Mouse (Mus musculus) embryonic facial prominence, embryonic 15.5 days (tissue): ENCODE measurements around the gene Napa. TPM values are rescaled to one million over a fixed set of nuclear protein-coding genes. Genes with fewer than 3 reads are reported as not detected.
A peak's percentile ranks its signal among the peaks of the same experiment; 100 is the strongest.

Experiments used
- ATAC-seq: fragments of 200-750 bp; cut with Nextera tagmentation; 2 replicates; pipeline ENCODE4 v1.8.0; 2017; ENCODE audit warnings: low read depth, moderate TSS enrichment; ENCODE audit not compliant: insufficient number of reproducible peaks, low FRiP score, low TSS enrichment
- H3K27ac ChIP-seq: fragments of 300-500 bp; sonication (generic); replicated peaks from 2 replicates; pipeline ENCODE4 v1.5.1; 2015; ENCODE audit warnings: mild to moderate bottlenecking, inconsistent platforms
- H3K27me3 ChIP-seq: fragments of 300-500 bp; sonication (generic); 2 replicates; pipeline ENCODE4 v1.6.1; 2015; ENCODE audit warnings: inconsistent platforms
- H3K36me3 ChIP-seq: fragments of 300-500 bp; sonication (generic); 2 replicates; pipeline ENCODE4 v1.6.1; 2015; ENCODE audit warnings: mild to moderate bottlenecking, inconsistent platforms
- H3K4me1 ChIP-seq: fragments of 300-500 bp; sonication (generic); 2 replicates; pipeline ENCODE4 v1.6.1; 2015; ENCODE audit warnings: inconsistent platforms
- H3K4me2 ChIP-seq: fragments of 300-500 bp; sonication (generic); replicated peaks from 2 replicates; pipeline ENCODE4 v1.6.1; 2015; ENCODE audit warnings: mild to moderate bottlenecking, inconsistent platforms
- H3K4me3 ChIP-seq: fragments of 300-500 bp; sonication (generic); replicated peaks from 2 replicates; pipeline ENCODE4 v1.5.1; 2015; ENCODE audit warnings: mild to moderate bottlenecking, inconsistent platforms
- H3K9ac ChIP-seq: fragments of 300-500 bp; sonication (generic); 2 replicates; pipeline ENCODE4 v1.6.1; 2015; ENCODE audit warnings: inconsistent platforms
- H3K9me3 ChIP-seq: fragments of 300-500 bp; sonication (generic); replicated peaks from 2 replicates; pipeline ENCODE4 v1.6.1; 2016; ENCODE audit warnings: inconsistent platforms
- WGBS: fragments of 180-500 bp; shearing (Covaris S2); methylation state at CpG from one replicate; pipeline ENCODE4 v1.1.7; 2015; 5-methylcytosine and 5-hydroxymethylcytosine counted together
- polyA plus RNA-seq: library from polyadenylated mRNA; unstranded; fragments of >200 nt; fragmentation: Nextera tagmentation; extraction: Ambion mirVana; gene quantifications from 2 replicates; pipeline ENCODE4 v1.2.1, GENCODE M21; 2015

The Napa gene
- polyA plus RNA-seq, 1 experiment from 2014 or later: 245 TPM

DNA sequence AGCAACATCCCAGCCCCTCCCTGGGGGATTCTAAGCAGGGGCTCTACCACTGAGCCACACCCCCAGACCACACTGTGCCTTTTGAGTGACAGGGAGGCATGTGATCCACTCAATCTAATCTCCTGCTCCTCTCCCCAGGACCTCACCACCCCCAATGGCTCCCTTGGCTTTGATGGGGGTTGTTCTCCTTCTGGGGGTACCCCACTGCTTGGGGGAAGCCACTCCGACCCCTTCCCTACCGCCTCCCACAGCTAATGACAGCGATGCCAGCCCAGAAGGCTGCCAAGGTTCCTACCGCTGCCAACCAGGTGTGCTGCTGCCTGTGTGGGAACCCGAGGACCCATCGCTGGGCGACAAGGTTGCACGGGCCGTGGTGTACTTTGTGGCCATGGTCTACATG, 35.4 kb downstream of the Napa start:
- Histone ChIP-seq H3K27ac (no peak overlapping the region), H3K27me3 (no peaks in the 10 kb centered on the region), H3K4me3 (no peak overlapping the region), H3K4me1 (peaks cover 33% of the 10 kb centered on the region), H3K9ac (no peak overlapping the region), H3K9me3 (no peaks in the 10 kb centered on the region), H3K36me3 (no peaks in the 10 kb centered on the region), H3K4me2 (no peak overlapping the region)
- ATAC-seq: no peak
- WGBS: 93% methylated on average over 9 of the region's 9 CpGs

DNA sequence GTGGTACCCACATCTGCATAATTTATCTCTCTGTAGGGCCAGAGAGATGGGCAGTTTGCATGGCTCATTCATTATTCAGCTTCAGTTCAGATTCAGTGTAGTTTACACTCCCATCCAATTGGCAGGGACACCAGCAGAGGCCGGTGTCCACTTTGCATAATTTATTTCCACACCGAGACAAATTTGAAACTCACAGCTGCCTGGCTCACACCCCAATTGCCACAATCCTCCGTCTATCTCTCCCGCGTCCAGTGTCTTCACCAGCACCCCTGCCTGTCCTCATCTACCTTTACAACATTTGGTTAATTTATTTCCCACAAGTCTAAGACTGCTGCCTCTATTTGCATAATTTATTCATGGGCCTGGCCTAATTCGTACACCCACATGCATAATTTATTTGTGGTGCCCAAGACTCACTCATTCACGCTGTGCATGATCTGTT, 36.7 kb downstream of the Napa start:
- no peak overlapping the region for H3K9ac ChIP-seq
- WGBS: 64% methylated on average over 7 of the region's 7 CpGs
- no peak overlapping the region for H3K27ac ChIP-seq
- H3K36me3 ChIP-seq: no peaks in the 10 kb centered on the region
- H3K4me2 ChIP-seq: no peak overlapping the region
- no peaks in the 10 kb centered on the region for H3K27me3 ChIP-seq
- no peak for ATAC-seq
- H3K4me1 ChIP-seq: peaks cover 22% of the 10 kb centered on the region
- no peak overlapping the region for H3K4me3 ChIP-seq
- H3K9me3 ChIP-seq: no peaks in the 10 kb centered on the region

DNA sequence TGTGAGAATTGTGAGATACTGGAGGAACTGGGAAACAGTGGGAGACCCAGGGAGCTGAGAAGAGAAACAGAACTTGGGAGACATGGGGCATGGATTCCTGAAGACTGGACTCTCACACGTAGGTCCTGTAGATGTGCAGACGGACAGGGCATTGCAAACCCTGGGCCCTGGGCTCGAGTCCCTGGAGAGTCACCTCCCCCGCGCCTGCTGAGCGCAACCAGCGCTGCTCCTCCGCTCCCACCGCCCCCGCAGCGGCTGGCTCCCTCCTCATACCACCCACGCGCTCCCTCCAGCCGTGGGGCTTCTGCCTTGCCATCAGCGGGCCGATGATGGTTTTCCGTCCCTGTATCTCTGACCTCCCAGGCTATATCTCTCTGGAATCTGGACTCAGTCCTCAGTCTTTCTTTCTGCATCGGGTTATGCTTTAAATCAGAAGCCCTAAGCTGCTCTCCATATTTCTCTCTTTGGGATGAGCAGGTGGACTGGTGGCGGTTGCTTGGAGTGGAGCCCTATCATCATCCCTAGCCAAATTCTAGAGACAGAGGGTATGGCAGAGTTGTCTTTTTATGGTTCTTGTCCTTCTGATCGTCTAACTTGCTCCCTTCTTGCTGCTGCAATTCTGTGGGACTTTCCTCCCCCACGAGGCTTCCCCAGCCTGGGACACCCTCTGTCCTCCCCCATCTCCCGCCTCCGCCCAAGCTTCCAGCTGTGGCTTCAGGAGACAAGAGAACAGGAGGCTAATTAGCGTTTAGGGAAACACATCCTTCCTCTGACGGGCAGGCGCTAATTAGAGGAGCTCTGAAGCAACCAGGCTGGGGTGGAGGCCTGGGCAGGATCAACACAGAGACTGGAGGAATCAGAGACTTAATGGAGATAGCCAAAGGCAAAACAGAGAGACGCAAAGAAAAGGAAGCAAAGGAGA, 48.5 kb downstream of the Napa start:
- H3K27me3 ChIP-seq: no peaks in the 10 kb centered on the region

DNA sequence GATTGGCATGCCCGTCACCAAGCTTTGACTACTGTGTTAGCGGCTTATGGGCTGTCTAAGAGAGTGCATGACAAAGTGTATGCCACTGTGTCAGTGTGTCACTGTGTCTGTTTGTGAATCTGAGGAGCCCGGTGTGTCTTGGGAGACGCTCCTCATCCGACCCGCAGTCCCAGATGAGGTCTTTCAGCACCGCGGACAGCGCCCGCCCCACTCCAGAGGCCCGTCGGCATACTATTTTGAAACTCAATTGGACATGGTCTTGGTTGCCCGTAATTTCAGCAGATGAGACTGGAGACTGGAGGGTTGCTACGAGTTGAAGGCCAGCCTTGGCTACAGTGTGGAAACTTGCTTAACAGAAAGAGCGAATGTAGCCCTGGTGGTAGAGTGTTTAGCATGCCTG, 49.4 kb downstream of the Napa start:
- Histone ChIP-seq H3K9me3 (no peaks in the 10 kb centered on the region), H3K9ac (no peak overlapping the region), H3K27ac (no peak overlapping the region), H3K4me2 (no peak overlapping the region), H3K36me3 (no peaks in the 10 kb centered on the region), H3K27me3 (no peaks in the 10 kb centered on the region), H3K4me1 (0 out of 2 replicates have a peak, but pooled peaks cover 4% of the 10 kb centered on the region), H3K4me3 (no peak overlapping the region)
- 9% methylated on average over 15 of the region's 15 CpGs for WGBS
- no peak for ATAC-seq

More for the DNA sequence above, 48.5 kb downstream of the Napa start:
- H3K36me3 ChIP-seq: no peaks in the 10 kb centered on the region
- H3K4me1 ChIP-seq: 0 out of 2 replicates have a peak, but pooled peaks cover 4% of the 10 kb centered on the region
- H3K9ac ChIP-seq: no peak overlapping the region
- H3K27ac ChIP-seq: no peak overlapping the region
- H3K4me2 ChIP-seq: no peak overlapping the region
- ATAC-seq: no peak
- WGBS: 28% methylated on average over 27 of the region's 27 CpGs
- no peaks in the 10 kb centered on the region for H3K9me3 ChIP-seq
- no peak overlapping the region for H3K4me3 ChIP-seq

DNA sequence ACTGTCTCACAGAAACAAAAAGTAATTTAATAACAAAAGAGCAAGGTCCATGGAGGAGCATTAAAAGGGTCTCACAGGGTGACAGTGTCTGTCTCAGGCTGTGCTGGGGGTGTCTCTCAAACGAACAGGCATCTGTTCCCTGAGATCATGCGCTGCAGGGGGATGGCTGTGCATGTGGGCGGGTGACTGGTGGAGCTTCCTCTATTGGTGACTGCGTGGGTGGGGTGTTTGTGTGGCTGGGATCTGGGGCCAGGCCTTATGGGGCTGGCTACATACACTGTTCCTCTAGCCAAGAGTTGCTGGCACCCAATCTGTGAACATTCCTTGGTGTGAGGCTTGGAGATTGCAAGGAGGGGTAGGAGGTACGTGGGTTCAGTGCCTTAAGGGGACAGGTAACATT, 51.0 kb downstream of the Napa start:
- no peak overlapping the region for H3K27ac ChIP-seq
- H3K27me3 ChIP-seq: no peaks in the 10 kb centered on the region
- WGBS: 60% methylated on average over 5 of the region's 5 CpGs
- no peaks in the 10 kb centered on the region for H3K9me3 ChIP-seq
- ATAC-seq: no peak
- H3K9ac ChIP-seq: no peak overlapping the region
- H3K4me2 ChIP-seq: no peak overlapping the region
- no peaks in the 10 kb centered on the region for H3K36me3 ChIP-seq
- no peak overlapping the region for H3K4me3 ChIP-seq
- 0 out of 2 replicates have a peak, but pooled peaks cover 4% of the 10 kb centered on the region for H3K4me1 ChIP-seq

DNA sequence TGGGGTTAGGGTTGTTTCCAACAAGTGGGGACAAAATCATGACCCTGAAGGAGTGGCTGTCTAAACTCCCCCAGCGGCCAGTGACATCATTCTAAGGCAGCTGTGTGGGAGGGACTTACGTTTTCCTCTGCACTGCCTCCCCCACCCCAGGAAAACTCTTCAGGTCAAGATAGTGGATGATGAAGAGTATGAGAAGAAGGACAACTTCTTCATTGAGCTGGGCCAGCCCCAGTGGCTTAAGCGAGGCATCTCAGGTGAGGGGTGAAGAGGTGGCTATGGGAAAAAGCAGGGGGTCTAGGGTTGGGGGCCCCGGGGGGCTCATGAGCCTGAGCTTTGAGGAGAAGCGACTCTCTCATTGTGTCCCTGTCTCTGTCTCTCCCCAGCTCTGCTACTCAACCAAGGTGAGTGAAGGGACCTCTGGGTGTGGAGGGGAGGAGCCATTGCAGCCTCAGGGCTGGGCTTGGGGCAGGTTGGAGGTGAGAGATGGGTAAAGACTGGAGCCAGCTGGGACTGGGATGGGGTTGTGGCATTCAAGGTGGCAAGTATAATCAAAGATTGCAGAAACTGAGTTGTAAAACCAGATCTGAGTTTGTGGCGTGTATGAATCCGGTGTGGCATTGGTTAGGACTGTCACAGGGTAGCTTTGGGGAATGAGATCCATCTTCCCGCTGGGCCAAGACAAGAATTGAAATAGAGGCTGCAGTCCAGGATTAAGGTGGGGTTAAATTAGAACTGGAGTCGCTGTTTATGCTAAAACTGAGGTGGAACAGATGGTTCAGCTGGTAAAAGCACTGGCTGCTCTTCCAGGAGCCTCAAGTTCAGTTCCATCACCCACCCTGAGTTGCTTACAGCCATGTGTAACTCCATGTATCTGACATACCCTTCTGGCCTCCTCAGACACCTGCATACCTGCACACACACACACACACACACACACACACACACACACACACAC, 52.2 kb downstream of the Napa start:
- Histone ChIP-seq H3K27me3 (no peaks in the 10 kb centered on the region), H3K9ac (no peak overlapping the region), H3K4me1 (0 out of 2 replicates have a peak, but pooled peaks cover 4% of the 10 kb centered on the region), H3K9me3 (no peaks in the 10 kb centered on the region), H3K4me3 (no peak overlapping the region), H3K27ac (no peak overlapping the region), H3K36me3 (no peaks in the 10 kb centered on the region), H3K4me2 (no peak overlapping the region)
- WGBS: 69% methylated on average over 9 of the region's 9 CpGs
- ATAC-seq: no peak

DNA sequence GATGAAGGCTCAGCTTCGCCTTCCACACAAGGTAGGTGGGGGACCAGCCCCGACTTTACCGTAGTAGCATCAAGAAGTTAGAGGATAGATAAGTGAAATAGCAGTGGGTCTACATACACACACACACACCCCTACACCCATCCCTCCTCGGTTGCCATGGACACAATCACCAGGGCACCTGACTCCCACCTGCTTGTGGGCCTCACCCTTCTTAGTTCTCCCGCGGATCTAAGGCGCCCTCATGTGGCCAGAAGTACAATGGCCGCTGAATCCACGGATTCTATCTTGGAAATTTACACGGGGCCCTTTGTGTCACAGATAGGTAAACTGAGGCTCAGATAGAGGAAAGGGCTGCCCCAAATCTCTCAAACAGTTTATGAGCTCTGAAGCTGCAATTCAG, 55.3 kb downstream of the Napa start:
- 16% methylated on average over 10 of the region's 10 CpGs for WGBS
- ATAC-seq: no peak

DNA sequence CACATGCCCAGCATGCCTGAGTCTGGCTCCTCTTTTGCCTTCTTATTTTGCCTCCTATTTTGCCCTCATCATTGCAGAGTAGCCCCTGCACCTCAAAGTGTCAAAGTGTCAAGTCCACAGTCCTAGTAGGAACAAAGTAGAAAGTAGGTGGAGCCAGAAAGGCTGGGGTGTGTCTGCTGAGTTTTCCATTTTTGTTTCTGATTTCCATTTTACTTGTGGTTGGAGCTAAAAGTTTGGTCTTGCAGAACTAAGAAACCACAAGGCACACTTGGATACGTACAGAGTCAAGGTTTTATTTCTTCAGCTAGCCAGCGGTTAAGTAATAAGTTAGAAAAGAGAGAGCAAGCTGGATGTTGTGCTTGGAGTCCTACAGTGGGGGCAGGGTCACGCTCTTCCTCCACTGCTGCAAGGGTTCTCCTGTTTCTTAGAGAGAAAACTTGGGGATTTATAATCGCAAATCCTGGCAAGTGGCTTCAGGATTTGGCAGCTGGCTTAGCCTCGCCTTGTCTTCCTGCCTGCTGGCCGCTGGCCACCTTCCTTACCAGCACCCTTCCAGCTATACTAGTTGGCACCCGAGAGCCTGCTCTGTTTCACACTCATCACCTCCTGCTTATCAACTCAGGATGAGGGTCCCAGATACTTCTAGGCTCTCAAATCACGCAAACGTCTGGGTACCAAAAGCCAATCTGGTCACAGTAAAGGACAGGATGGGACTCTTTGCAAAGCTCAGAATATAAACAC, 57.0 kb downstream of the Napa start:
- 61% methylated on average over 9 of the region's 9 CpGs for WGBS
- peak; percentile 20; the same call in 1 of the 2 replicates for ATAC-seq
- 0 out of 2 replicates have a peak overlapping the region, but pooled peaks have one; percentile 35 for H3K27ac ChIP-seq
- peaks cover 6% of the 10 kb centered on the region; the same call in 1 of the 2 replicates for H3K4me1 ChIP-seq
- H3K4me2 ChIP-seq: no peak overlapping the region
- H3K36me3 ChIP-seq: no peaks in the 10 kb centered on the region
- no peak overlapping the region for H3K4me3 ChIP-seq
- peaks cover 24% of the 10 kb centered on the region for H3K27me3 ChIP-seq
- H3K9ac ChIP-seq: no peak overlapping the region
- H3K9me3 ChIP-seq: no peaks in the 10 kb centered on the region

More for the DNA sequence above, 55.3 kb downstream of the Napa start:
- Histone ChIP-seq H3K27ac (no peak overlapping the region), H3K4me1 (peaks cover under 1% of the 10 kb centered on the region; the same call in 1 of the 2 replicates), H3K9ac (no peak overlapping the region), H3K4me2 (no peak overlapping the region), H3K4me3 (no peak overlapping the region), H3K9me3 (no peaks in the 10 kb centered on the region), H3K36me3 (no peaks in the 10 kb centered on the region), H3K27me3 (peaks cover 7% of the 10 kb centered on the region)

DNA sequence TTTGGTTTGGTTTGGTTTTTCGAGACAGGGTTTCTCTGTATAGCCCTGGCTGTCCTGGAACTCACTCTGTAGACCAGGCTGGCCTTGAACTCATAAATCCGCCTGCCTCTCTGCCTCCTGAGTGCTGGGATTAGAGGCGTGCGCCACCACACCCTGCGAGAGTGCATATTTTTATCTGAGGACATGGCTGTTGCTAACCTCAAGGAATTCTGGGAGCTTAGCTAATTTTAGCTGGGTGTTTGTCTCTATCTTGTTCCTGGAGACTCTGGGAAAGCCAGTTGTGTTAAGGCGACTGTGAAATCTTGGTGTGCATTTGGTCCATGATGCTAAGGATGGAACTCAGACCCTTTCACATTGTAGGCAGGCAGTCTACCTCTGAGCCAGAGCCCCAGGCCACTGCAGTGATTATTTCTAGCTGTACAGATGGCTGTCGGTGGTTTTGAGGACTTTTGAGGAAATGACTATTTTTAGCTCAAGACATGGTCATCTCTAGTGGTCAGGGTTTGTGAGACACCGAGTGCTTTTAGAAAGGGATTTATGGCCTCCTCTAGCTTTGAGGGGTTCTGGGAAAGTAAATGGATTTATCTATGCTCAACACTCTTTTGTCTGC, 58.0 kb downstream of the Napa start:
- Histone ChIP-seq H3K27ac (no peak overlapping the region), H3K36me3 (no peaks in the 10 kb centered on the region), H3K9me3 (no peaks in the 10 kb centered on the region), H3K27me3 (peaks cover 24% of the 10 kb centered on the region), H3K4me3 (no peak overlapping the region), H3K4me1 (peaks cover 6% of the 10 kb centered on the region; the same call in 1 of the 2 replicates), H3K9ac (no peak overlapping the region), H3K4me2 (no peak overlapping the region)
- 74% methylated on average over 8 of the region's 8 CpGs for WGBS
- ATAC-seq: no peak

DNA sequence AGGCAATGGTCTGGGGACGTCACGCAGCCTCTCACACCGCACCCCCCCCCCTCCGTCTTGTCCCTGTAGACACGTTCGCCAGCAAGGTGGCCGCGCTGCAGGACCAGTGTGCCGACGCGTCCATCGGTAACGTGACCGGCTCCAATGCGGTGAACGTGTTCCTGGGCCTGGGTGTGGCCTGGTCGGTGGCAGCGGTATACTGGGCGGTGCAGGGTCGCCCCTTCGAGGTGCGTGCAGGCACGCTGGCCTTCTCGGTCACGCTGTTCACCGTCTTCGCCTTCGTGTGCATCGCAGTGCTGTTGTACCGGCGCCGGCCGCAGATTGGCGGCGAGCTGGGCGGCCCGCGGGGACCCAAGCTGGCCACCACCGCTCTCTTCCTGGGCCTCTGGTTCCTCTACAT, 60.5 kb downstream of the Napa start:
- Histone ChIP-seq H3K4me1 (peaks cover 6% of the 10 kb centered on the region; the same call in 1 of the 2 replicates), H3K4me2 (0 out of 2 replicates have a peak overlapping the region, but pooled peaks have one; percentile 28), H3K27me3 (peaks cover 24% of the 10 kb centered on the region), H3K9ac (no peak overlapping the region), H3K9me3 (no peaks in the 10 kb centered on the region), H3K4me3 (no peak overlapping the region; the same call in 1 of the 2 replicates), H3K27ac (no peak overlapping the region), H3K36me3 (no peaks in the 10 kb centered on the region)
- no peak for ATAC-seq
- 10% methylated on average over 39 of the region's 39 CpGs for WGBS
